Mouse (Mus musculus) C3H10T1/2 (cell line): Measurements from ENCODE around the gene Usp40. TPM values are rescaled to one million over a fixed set of nuclear protein-coding genes. Genes with fewer than 3 reads are reported as not detected.

Experiments used
- polyA plus RNA-seq, 2 experiments: library from polyadenylated mRNA; unstranded; fragments of >200 nt; fragmentation: generic; extraction: Trizol; gene quantifications; one replicate each; pipeline ENCODE4 v1.2.1; 2012; ENCODE audit warnings: missing spikeins in 2 of 2

Usp40 gene
- 10 to 100 TPM in 1 of 2 experiments, under 1 TPM in 1; 0.91 to 11.6 TPM for polyA plus RNA-seq

DNA sequence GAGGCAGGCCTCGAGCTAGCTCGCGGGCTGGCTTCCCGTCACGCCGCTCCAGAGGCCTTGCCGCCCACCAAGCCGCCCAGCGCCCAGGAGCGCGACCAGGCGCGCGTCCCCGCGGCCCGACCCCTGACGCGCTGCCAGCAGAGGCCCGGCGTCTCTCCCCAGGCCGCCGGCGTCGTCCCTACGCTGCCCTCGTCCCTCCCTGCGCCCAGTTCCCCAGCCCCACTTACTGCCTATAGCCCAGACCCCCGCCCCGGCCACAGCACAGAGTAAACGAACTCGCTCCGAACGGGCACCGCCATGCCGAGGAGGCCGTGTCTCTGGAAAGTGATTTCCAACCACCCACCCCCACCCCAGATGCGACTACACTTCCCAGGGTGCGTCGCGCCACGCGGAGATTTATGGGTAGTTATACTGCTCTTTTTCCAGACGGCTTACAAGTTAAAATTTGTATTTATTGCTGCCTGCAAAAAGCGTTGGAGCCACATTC lies at the start of gene Usp40:
Usp40 (minus strand) TSS at position 341 of the 487 bp plus-strand sequence.

DNA sequence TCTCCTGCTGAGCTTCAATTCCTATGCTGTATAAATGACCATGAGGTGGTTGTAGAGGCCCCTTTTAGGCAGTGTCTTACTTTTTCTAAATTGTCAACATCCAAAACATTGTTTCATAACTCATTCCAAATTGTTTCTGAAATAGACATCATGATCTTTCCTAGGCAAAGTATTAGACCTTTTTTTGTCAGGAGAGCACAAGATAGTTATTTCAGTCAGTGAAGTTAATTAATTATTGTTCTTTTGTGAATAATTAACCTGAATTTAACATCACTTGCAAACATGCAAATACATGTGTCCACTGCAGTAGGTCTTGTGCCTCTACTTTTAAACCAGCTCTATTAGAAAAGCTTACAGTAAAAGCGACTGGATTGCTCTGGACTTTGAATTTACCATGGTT lies 46.7 kb upstream of the Usp40 start, which contains the start of gene Ugt1a10:
Ugt1a10 (plus strand) TSS at position 301 of the 400 bp plus-strand sequence.

Other genes with a start within 250 kb of the Usp40 start
- gene Sag, start 204.9 kb downstream of the Usp40 start, polyA plus RNA-seq = 1 to 10 TPM in 1 of 2 experiments, under 1 TPM in 1; 0.39 to 1.0 TPM
- 10 to 100 TPM in 1 of 2 experiments, 1 to 10 TPM in 1; 6.0 to 14.2 TPM for gene Dgkd, start 155.3 kb downstream of the Usp40 start, polyA plus RNA-seq
- gene Ugt1a10, start 46.8 kb upstream of the Usp40 start, polyA plus RNA-seq = not detected
- gene Ugt1a9, start 62.2 kb upstream of the Usp40 start, polyA plus RNA-seq = not detected
- not detected for gene Ugt1a8, start 79.3 kb upstream of the Usp40 start, polyA plus RNA-seq
- 1 to 10 TPM in 1 of 2 experiments, under 1 TPM in 1; 0.27 to 3.9 TPM for gene Ugt1a7c, start 86.5 kb upstream of the Usp40 start, polyA plus RNA-seq
- gene Ugt1a6b, start 94.7 kb upstream of the Usp40 start, polyA plus RNA-seq = under 1 TPM; 0.18 to 0.72 TPM
- 10 to 100 TPM in 1 of 2 experiments, 1 to 10 TPM in 1; 2.7 to 52.2 TPM for gene Ugt1a6a, start 126.3 kb upstream of the Usp40 start, polyA plus RNA-seq
- gene Ugt1a5, start 157.5 kb upstream of the Usp40 start, polyA plus RNA-seq = under 1 TPM; 0.02 to 0.32 TPM
- gene Ugt1a2, start 192.1 kb upstream of the Usp40 start, polyA plus RNA-seq = under 1 TPM; 0.04 to 0.21 TPM
- gene Dnajb3, start 197.2 kb upstream of the Usp40 start, polyA plus RNA-seq = under 1 TPM in 1 of 2 experiments, not detected in 1; 0.08 TPM
- under 1 TPM in 1 of 2 experiments, not detected in 1; 0.15 TPM for gene Ugt1a1, start 203.4 kb upstream of the Usp40 start, polyA plus RNA-seq
- 1 to 10 TPM in 1 of 2 experiments, under 1 TPM in 1; 0.15 to 1.0 TPM for gene Mroh2a, start 218.4 kb upstream of the Usp40 start, polyA plus RNA-seq